Mouse (Mus musculus): ENCODE results near the gene Glis1. TPM values are rescaled to one million over a fixed set of nuclear protein-coding genes. Genes with fewer than 3 reads are reported as not detected.

The Glis1 gene
- polyA plus RNA-seq, 1 experiment from 2014 or later, result 0.20 TPM

- ATAC-seq (ENCODE audit: insufficient number of reproducible peaks, insufficient read depth, low FRiP score, low read depth), result no peak
- WGBS, result 90% methylated on average over 11 of the region's 11 CpGs
- no peak overlapping the region for H3K9ac ChIP-seq (replicated peaks; ENCODE audit: low read depth, low read length)
- H3K4me2 ChIP-seq (replicated peaks; ENCODE audit: low read depth, low read length), result no peak overlapping the region
- no peaks in the 10 kb centered on the region for H3K4me1 ChIP-seq (ENCODE audit: control insufficient read depth, insufficient read depth, low read length)
- no peaks in the 10 kb centered on the region for H3K27me3 ChIP-seq (ENCODE audit: control insufficient read depth, insufficient read depth, low read length)
- no peak overlapping the region for H3K27ac ChIP-seq (ENCODE audit: low read length)
- H3K9me3 ChIP-seq (ENCODE audit: control insufficient read depth, low read depth, low read length), result no peaks in the 10 kb centered on the region
- no peaks in the 10 kb centered on the region for H3K36me3 ChIP-seq (ENCODE audit: control insufficient read depth, insufficient read depth, low read length)
- no peak overlapping the region for H3K4me3 ChIP-seq (ENCODE audit: low read depth, low read length)
These were observed 80.6 kb downstream of the Glis1 start for GRCm38 (mm10) chr4:107514981-107515380.

- H3K36me3 ChIP-seq (ENCODE audit: control insufficient read depth, insufficient read depth, low read length), result no peaks in the 10 kb centered on the region
- H3K27ac ChIP-seq (ENCODE audit: low read length), result no peak overlapping the region
- ATAC-seq (ENCODE audit: insufficient number of reproducible peaks, insufficient read depth, low FRiP score, low read depth), result no peak
- no peaks in the 10 kb centered on the region for H3K4me1 ChIP-seq (ENCODE audit: control insufficient read depth, insufficient read depth, low read length)
- H3K9me3 ChIP-seq (ENCODE audit: control insufficient read depth, low read depth, low read length), result no peaks in the 10 kb centered on the region
- H3K4me3 ChIP-seq (ENCODE audit: low read depth, low read length), result no peak overlapping the region
- H3K4me2 ChIP-seq (replicated peaks; ENCODE audit: low read depth, low read length), result no peak overlapping the region
- no peak overlapping the region for H3K9ac ChIP-seq (replicated peaks; ENCODE audit: low read depth, low read length)
- 91% methylated on average over 7 of the region's 7 CpGs for WGBS
- H3K27me3 ChIP-seq (ENCODE audit: control insufficient read depth, insufficient read depth, low read length), result no peaks in the 10 kb centered on the region
These were observed 81.2 kb downstream of the Glis1 start for GRCm38 (mm10) chr4:107515626-107516025.

DNA sequence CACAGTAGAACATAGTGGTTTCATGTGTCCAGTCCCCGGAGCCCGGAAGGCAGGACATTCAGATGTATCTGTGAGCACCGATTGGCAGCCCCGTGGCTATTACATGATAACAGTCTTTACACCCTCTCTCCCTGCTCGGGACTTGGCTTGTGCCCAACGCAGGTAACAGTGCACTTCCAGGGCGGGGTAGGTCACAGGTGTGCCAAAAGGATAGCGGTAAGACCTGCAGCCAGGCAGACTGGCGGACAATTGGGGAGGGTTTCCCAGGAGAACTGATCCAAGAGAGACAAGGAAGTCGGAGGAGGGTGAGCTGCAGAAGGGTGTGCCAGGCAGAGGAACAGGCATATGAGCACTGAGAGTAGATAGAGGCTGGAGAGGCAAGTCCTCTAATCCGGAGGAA is 84.4 kb downstream of the Glis1 start:
- Histone ChIP-seq H3K4me3 (ENCODE audit: low read depth, low read length) (no peak overlapping the region), H3K4me2 (replicated peaks; ENCODE audit: low read depth, low read length) (no peak overlapping the region), H3K9me3 (ENCODE audit: control insufficient read depth, low read depth, low read length) (no peaks in the 10 kb centered on the region), H3K27me3 (ENCODE audit: control insufficient read depth, insufficient read depth, low read length) (no peaks in the 10 kb centered on the region), H3K27ac (ENCODE audit: low read length) (no peak overlapping the region), H3K9ac (replicated peaks; ENCODE audit: low read depth, low read length) (no peak overlapping the region), H3K36me3 (ENCODE audit: control insufficient read depth, insufficient read depth, low read length) (no peaks in the 10 kb centered on the region), H3K4me1 (ENCODE audit: control insufficient read depth, insufficient read depth, low read length) (peaks cover 3% of the 10 kb centered on the region; the same call in 1 of the 2 replicates)
- WGBS, result 84% methylated on average over 11 of the region's 11 CpGs
- ATAC-seq (ENCODE audit: insufficient number of reproducible peaks, insufficient read depth, low FRiP score, low read depth), result no peak

GRCm38 (mm10) chr4:107520071-107520470 is 85.7 kb downstream of the Glis1 start:
- no peak for ATAC-seq (ENCODE audit: insufficient number of reproducible peaks, insufficient read depth, low FRiP score, low read depth)
- 81% methylated on average over 5 of the region's 5 CpGs for WGBS
- Histone ChIP-seq H3K9ac (replicated peaks; ENCODE audit: low read depth, low read length) (no peak overlapping the region), H3K36me3 (ENCODE audit: control insufficient read depth, insufficient read depth, low read length) (no peaks in the 10 kb centered on the region), H3K4me1 (ENCODE audit: control insufficient read depth, insufficient read depth, low read length) (peaks cover 3% of the 10 kb centered on the region; the same call in 1 of the 2 replicates), H3K9me3 (ENCODE audit: control insufficient read depth, low read depth, low read length) (no peaks in the 10 kb centered on the region), H3K4me3 (ENCODE audit: low read depth, low read length) (no peak overlapping the region), H3K4me2 (replicated peaks; ENCODE audit: low read depth, low read length) (no peak overlapping the region), H3K27me3 (ENCODE audit: control insufficient read depth, insufficient read depth, low read length) (no peaks in the 10 kb centered on the region), H3K27ac (ENCODE audit: low read length) (no peak overlapping the region)

DNA sequence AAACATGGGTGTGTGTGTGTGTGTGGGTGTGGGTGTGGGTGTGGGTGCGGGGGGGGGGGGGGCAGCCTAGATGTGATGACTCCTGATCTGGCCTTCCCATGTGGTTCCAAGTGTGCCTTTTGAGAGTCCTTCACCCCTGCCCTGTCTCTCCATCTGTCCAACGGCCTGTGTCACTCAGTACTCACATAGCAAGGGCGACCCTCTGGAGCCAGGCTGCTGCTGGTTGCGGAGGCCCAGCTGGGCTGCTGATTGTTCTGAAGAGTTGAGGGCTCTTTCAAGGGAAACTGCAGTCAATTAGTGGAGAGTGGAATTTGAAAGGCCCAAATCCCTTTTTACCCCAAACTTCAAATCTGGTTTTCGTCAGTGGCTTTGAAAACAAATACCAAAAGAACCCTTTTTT is 86.4 kb downstream of the Glis1 start:
- Histone ChIP-seq H3K27me3 (ENCODE audit: control insufficient read depth, insufficient read depth, low read length) (no peaks in the 10 kb centered on the region), H3K4me3 (ENCODE audit: low read depth, low read length) (no peak overlapping the region), H3K9me3 (ENCODE audit: control insufficient read depth, low read depth, low read length) (no peaks in the 10 kb centered on the region), H3K4me1 (ENCODE audit: control insufficient read depth, insufficient read depth, low read length) (peaks cover 3% of the 10 kb centered on the region; the same call in 1 of the 2 replicates), H3K9ac (replicated peaks; ENCODE audit: low read depth, low read length) (no peak overlapping the region), H3K27ac (ENCODE audit: low read length) (peak overlapping the region; percentile 21; the same call in 1 of the 2 replicates), H3K36me3 (ENCODE audit: control insufficient read depth, insufficient read depth, low read length) (no peaks in the 10 kb centered on the region), H3K4me2 (replicated peaks; ENCODE audit: low read depth, low read length) (no peak overlapping the region)
- WGBS, result 45% methylated on average over 4 of the region's 5 CpGs
- no peak for ATAC-seq (ENCODE audit: insufficient number of reproducible peaks, insufficient read depth, low FRiP score, low read depth)

DNA sequence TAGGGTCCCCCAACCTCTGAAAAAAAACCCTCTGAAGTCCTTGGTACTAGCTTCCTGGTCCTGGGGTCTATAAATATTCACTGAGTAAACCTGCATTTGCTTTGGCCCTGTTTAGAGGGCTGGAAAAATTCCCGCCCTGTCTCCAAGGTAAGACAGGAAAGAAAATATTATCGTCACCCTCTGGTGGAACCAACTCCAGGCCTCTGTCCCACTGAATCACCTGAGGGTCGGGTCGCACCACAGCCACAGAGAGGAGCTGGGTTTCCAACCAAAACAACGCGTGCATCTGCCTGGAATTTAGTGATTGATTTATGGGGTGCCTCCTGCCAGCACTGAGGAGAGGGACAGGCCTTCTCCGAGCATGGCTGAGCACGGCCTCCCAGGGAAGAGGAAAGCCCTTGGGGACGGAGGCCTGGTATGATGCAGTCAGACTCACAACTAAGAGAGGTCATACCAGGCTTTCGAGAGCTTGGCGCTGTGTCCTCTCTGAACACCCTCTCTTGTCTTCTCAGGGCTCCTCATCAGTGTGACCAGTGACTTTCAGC is 89.3 kb downstream of the Glis1 start:
- H3K9ac ChIP-seq (replicated peaks; ENCODE audit: low read depth, low read length), result no peak overlapping the region
- ATAC-seq (ENCODE audit: insufficient number of reproducible peaks, insufficient read depth, low FRiP score, low read depth), result no peak
- no peak overlapping the region for H3K27ac ChIP-seq (ENCODE audit: low read length)
- peaks cover 3% of the 10 kb centered on the region; the same call in 1 of the 2 replicates for H3K4me1 ChIP-seq (ENCODE audit: control insufficient read depth, insufficient read depth, low read length)
- no peaks in the 10 kb centered on the region for H3K9me3 ChIP-seq (ENCODE audit: control insufficient read depth, low read depth, low read length)
- H3K36me3 ChIP-seq (ENCODE audit: control insufficient read depth, insufficient read depth, low read length), result no peaks in the 10 kb centered on the region
- H3K4me2 ChIP-seq (replicated peaks; ENCODE audit: low read depth, low read length), result no peak overlapping the region
- 56% methylated on average over 11 of the region's 11 CpGs for WGBS
- H3K4me3 ChIP-seq (ENCODE audit: low read depth, low read length), result no peak overlapping the region
- H3K27me3 ChIP-seq (ENCODE audit: control insufficient read depth, insufficient read depth, low read length), result no peaks in the 10 kb centered on the region

- Histone ChIP-seq H3K4me1 (ENCODE audit: control insufficient read depth, insufficient read depth, low read length) (no peaks in the 10 kb centered on the region), H3K27ac (ENCODE audit: low read length) (no peak overlapping the region), H3K27me3 (ENCODE audit: control insufficient read depth, insufficient read depth, low read length) (no peaks in the 10 kb centered on the region), H3K9ac (replicated peaks; ENCODE audit: low read depth, low read length) (no peak overlapping the region), H3K4me3 (ENCODE audit: low read depth, low read length) (no peak overlapping the region), H3K36me3 (ENCODE audit: control insufficient read depth, insufficient read depth, low read length) (no peaks in the 10 kb centered on the region), H3K4me2 (replicated peaks; ENCODE audit: low read depth, low read length) (no peak overlapping the region), H3K9me3 (ENCODE audit: control insufficient read depth, low read depth, low read length) (no peaks in the 10 kb centered on the region)
- WGBS, result 58% methylated on average over 11 of the region's 11 CpGs
- no peak for ATAC-seq (ENCODE audit: insufficient number of reproducible peaks, insufficient read depth, low FRiP score, low read depth)
These were observed 100.7 kb downstream of the Glis1 start for GRCm38 (mm10) chr4:107535126-107535525.

- no peaks in the 10 kb centered on the region for H3K27me3 ChIP-seq (ENCODE audit: control insufficient read depth, insufficient read depth, low read length)
- no peaks in the 10 kb centered on the region for H3K9me3 ChIP-seq (ENCODE audit: control insufficient read depth, low read depth, low read length)
- no peak for ATAC-seq (ENCODE audit: insufficient number of reproducible peaks, insufficient read depth, low FRiP score, low read depth)
- H3K4me2 ChIP-seq (replicated peaks; ENCODE audit: low read depth, low read length), result no peak overlapping the region
- 25% methylated on average over 13 of the region's 13 CpGs for WGBS
- no peak overlapping the region for H3K27ac ChIP-seq (ENCODE audit: low read length)
- H3K9ac ChIP-seq (replicated peaks; ENCODE audit: low read depth, low read length), result no peak overlapping the region
- H3K4me3 ChIP-seq (ENCODE audit: low read depth, low read length), result no peak overlapping the region
- no peaks in the 10 kb centered on the region for H3K4me1 ChIP-seq (ENCODE audit: control insufficient read depth, insufficient read depth, low read length)
- H3K36me3 ChIP-seq (ENCODE audit: control insufficient read depth, insufficient read depth, low read length), result no peaks in the 10 kb centered on the region
These were observed 103.7 kb downstream of the Glis1 start for GRCm38 (mm10) chr4:107538116-107538515.

DNA sequence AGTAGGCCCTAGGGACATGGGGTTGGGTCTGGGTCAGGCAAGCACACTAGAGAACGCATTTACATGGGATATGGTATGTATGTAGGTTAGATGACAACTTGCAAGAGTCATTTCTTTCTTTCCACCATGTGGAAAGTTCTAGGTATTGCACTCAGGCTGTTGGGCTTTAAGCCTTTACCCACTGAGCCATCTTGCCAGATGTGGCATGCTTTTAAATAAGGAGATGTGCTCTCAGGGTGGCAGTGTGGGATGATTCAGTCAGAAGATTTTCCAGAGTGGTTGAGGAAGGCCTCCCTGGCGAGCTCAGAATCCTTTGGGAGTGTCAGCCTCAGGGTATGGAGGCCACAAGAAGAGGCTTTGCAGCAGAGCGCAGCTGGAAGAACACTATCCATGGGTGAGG is 104.2 kb downstream of the Glis1 start:
- 78% methylated on average over 3 of the region's 3 CpGs for WGBS
- no peak overlapping the region for H3K27ac ChIP-seq (ENCODE audit: low read length)
- no peak overlapping the region for H3K4me3 ChIP-seq (ENCODE audit: low read depth, low read length)
- no peaks in the 10 kb centered on the region for H3K36me3 ChIP-seq (ENCODE audit: control insufficient read depth, insufficient read depth, low read length)
- ATAC-seq (ENCODE audit: insufficient number of reproducible peaks, insufficient read depth, low FRiP score, low read depth), result no peak
- H3K9ac ChIP-seq (replicated peaks; ENCODE audit: low read depth, low read length), result no peak overlapping the region
- H3K4me2 ChIP-seq (replicated peaks; ENCODE audit: low read depth, low read length), result no peak overlapping the region
- H3K9me3 ChIP-seq (ENCODE audit: control insufficient read depth, low read depth, low read length), result no peaks in the 10 kb centered on the region
- no peaks in the 10 kb centered on the region for H3K27me3 ChIP-seq (ENCODE audit: control insufficient read depth, insufficient read depth, low read length)
- H3K4me1 ChIP-seq (ENCODE audit: control insufficient read depth, insufficient read depth, low read length), result no peaks in the 10 kb centered on the region

Data from stomach, embryonic 14.5 days (tissue).